Mouse (Mus musculus): ENCODE measurements around the gene Kif26b. TPM values are rescaled to one million over a fixed set of nuclear protein-coding genes. Genes with fewer than 3 reads are reported as not detected.

The Kif26b gene
- polyA plus RNA-seq, 1 experiment from 2014 or later: 10.2 TPM

DNA sequence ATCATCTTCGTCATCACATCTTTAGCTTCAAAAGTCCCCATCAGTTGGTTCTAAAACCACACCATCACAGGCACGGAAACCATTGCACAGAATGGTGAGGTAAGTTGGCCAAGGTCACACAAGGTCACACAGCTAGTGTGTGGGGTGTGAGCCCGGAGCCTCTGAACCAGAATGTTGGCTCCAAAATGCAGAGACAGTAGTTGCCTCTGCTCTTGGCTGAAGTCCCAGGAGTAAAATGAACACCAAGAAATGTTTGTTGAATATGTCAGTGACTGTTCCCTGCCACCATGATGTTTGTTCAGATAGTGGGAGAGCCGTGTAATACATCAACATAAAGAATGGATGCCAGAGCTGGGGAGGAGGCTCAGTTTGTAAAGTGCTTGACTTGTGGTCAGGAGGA, 193.9 kb downstream of the Kif26b start:
- WGBS: 88% methylated on average over 4 of the region's 4 CpGs
- Histone ChIP-seq H3K4me1 (peaks cover 8% of the 10 kb centered on the region), H3K27me3 (replicated peaks; ENCODE audit: low read depth, poor library complexity, severe bottlenecking) (no peaks in the 10 kb centered on the region), H3K9me3 (no peaks in the 10 kb centered on the region), H3K4me3 (no peak overlapping the region), H3K27ac (replicated peaks) (no peak overlapping the region), H3K36me3 (replicated peaks) (peaks cover 11% of the 10 kb centered on the region; the same call in 1 of the 2 replicates)
- no peak for DNase-seq (ENCODE audit: low spot score)

DNA sequence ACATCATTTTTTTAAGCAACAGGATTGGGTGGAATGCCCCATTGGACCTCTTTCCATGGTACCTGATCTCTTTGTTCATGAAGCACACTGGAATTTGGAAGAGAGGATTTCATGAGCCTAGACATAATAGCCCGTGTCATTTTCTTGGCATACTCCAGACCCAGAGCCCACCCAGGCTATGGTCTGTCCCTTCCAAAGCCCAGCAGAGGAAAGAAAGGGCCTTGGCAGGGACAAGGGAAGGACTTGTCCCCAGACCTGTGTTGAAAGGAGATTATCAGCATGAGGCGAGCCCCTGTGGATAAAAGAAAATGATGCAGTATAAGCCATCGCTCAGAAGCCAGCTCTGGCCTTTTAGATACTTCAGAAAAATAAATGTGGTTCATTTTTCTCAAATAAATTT, 196.6 kb downstream of the Kif26b start:
- H3K27me3 ChIP-seq (replicated peaks; ENCODE audit: low read depth, poor library complexity, severe bottlenecking): no peaks in the 10 kb centered on the region
- WGBS: 75% methylated on average over 3 of the region's 3 CpGs
- H3K9me3 ChIP-seq: no peaks in the 10 kb centered on the region
- no peak for DNase-seq (ENCODE audit: low spot score)
- H3K36me3 ChIP-seq (replicated peaks): no peaks in the 10 kb centered on the region
- no peak overlapping the region for H3K4me3 ChIP-seq
- no peak overlapping the region for H3K27ac ChIP-seq (replicated peaks)
- H3K4me1 ChIP-seq: peaks cover 13% of the 10 kb centered on the region

GRCm38 (mm10) chr1:178728256-178728655, 199.3 kb downstream of the Kif26b start:
- H3K36me3 ChIP-seq (replicated peaks): 0 out of 2 replicates have a peak, but pooled peaks cover 3% of the 10 kb centered on the region
- WGBS: 77% methylated on average over 6 of the region's 6 CpGs
- H3K27ac ChIP-seq (replicated peaks): no peak overlapping the region
- peaks cover 8% of the 10 kb centered on the region for H3K4me1 ChIP-seq
- no peaks in the 10 kb centered on the region for H3K9me3 ChIP-seq
- no peaks in the 10 kb centered on the region for H3K27me3 ChIP-seq (replicated peaks; ENCODE audit: low read depth, poor library complexity, severe bottlenecking)
- no peak overlapping the region for H3K4me3 ChIP-seq
- no peak for DNase-seq (ENCODE audit: low spot score)

GRCm38 (mm10) chr1:178730271-178730670, 201.3 kb downstream of the Kif26b start:
- no peak for DNase-seq (ENCODE audit: low spot score)
- 98% methylated on average over 3 of the region's 3 CpGs for WGBS
- Histone ChIP-seq H3K9me3 (no peaks in the 10 kb centered on the region), H3K27ac (replicated peaks) (no peak overlapping the region), H3K4me3 (no peak overlapping the region), H3K4me1 (peaks cover 12% of the 10 kb centered on the region), H3K27me3 (replicated peaks; ENCODE audit: low read depth, poor library complexity, severe bottlenecking) (0 out of 2 replicates have a peak, but pooled peaks cover 3% of the 10 kb centered on the region), H3K36me3 (replicated peaks) (0 out of 2 replicates have a peak, but pooled peaks cover 3% of the 10 kb centered on the region)

DNA sequence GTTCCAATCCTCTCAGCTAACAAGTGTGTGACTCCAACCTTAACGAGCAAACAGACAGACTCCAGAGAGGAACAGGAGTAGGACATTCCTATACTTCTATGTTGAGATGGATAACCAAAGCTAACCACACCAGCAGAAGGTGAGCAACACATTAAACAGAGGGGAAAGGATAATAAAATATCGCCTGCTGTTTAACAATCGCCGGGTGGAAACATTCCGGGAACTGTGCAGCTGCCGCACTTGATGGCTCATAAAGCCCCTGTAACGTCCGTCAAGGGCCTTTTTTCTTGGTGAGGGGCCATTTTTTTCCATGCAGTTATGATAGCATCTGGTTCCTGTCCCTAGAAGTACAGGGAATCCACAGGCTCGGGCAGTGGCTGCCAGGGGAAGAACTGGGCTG, 204.1 kb downstream of the Kif26b start:
- Histone ChIP-seq H3K9me3 (no peaks in the 10 kb centered on the region), H3K4me1 (peaks cover 10% of the 10 kb centered on the region), H3K36me3 (replicated peaks) (0 out of 2 replicates have a peak, but pooled peaks cover 3% of the 10 kb centered on the region), H3K4me3 (no peak overlapping the region), H3K27ac (replicated peaks) (no peak overlapping the region), H3K27me3 (replicated peaks; ENCODE audit: low read depth, poor library complexity, severe bottlenecking) (0 out of 2 replicates have a peak, but pooled peaks cover 3% of the 10 kb centered on the region)
- DNase-seq (ENCODE audit: low spot score): no peak
- WGBS: 86% methylated on average over 9 of the region's 9 CpGs

DNA sequence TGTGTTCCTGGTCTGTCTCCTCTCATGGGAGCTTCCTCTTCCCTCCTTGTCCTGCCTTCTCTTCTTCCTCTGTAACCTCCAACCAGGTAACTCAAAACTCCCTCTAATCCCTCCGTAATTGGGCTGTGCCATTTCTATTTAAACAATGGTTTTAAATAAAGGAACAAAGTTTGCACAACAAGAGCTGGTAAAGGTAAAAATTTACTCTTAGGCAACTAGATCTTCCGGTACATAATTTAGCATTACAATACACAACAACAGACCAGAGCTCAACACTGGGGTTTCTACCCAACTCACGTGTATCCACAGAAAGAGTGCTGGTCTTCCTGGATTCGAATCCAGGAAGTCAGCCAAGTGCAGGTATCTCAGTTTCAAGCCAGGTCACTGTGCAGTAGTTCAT, 205.7 kb downstream of the Kif26b start:
- Histone ChIP-seq H3K4me1 (peaks cover 7% of the 10 kb centered on the region; the same call in 1 of the 2 replicates), H3K27ac (replicated peaks) (no peak overlapping the region), H3K27me3 (replicated peaks; ENCODE audit: low read depth, poor library complexity, severe bottlenecking) (0 out of 2 replicates have a peak, but pooled peaks cover 3% of the 10 kb centered on the region), H3K4me3 (no peak overlapping the region), H3K9me3 (no peaks in the 10 kb centered on the region), H3K36me3 (replicated peaks) (0 out of 2 replicates have a peak, but pooled peaks cover 3% of the 10 kb centered on the region)
- 69% methylated on average over 4 of the region's 4 CpGs for WGBS
- DNase-seq (ENCODE audit: low spot score): no peak

DNA sequence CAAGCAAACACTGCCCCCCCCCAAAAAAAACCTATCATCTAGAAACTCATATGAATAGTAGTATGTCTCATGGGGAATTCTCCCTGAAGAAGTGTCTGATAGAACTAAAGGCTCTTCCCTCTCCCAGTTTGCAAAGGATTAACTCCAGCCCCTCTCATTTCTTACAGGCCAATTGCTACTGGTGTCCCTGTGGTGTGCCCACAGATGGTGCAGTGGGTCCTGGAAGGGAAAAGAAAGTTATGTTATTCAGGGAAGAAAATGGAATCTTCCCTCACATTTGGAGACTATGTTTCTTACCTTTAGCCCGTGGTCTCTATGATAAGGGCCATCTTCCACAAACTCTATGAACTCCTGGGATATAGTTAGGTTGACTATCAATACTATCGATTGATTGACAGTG, 208.0 kb downstream of the Kif26b start:
- no peak for DNase-seq (ENCODE audit: low spot score)
- no peak overlapping the region for H3K4me3 ChIP-seq
- H3K4me1 ChIP-seq: peaks cover 7% of the 10 kb centered on the region; the same call in 1 of the 2 replicates
- WGBS: 92% methylated on average over 2 of the region's 2 CpGs
- H3K27me3 ChIP-seq (replicated peaks; ENCODE audit: low read depth, poor library complexity, severe bottlenecking): 0 out of 2 replicates have a peak, but pooled peaks cover 3% of the 10 kb centered on the region
- no peak overlapping the region for H3K27ac ChIP-seq (replicated peaks)
- H3K36me3 ChIP-seq (replicated peaks): no peaks in the 10 kb centered on the region
- H3K9me3 ChIP-seq: no peaks in the 10 kb centered on the region

DNA sequence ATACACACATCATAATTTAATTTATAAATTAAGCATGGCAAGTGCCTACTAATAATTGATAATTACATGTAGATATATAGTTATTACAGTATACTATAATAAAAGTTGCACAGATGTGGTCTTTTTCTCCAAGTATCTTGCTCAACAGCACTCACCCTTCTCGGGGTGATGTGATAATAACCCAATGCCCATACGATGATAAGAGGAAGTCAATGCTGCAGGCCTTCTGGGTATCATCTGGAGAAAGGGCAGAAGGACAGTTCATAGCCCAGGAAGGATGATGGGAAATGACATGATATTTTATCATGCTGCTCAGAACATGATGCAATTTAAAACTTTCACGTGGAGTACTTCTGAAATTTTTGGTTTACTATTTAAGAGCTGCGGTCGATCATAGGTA, 214.9 kb downstream of the Kif26b start:
- Histone ChIP-seq H3K4me3 (no peak overlapping the region), H3K4me1 (peaks cover 27% of the 10 kb centered on the region), H3K27me3 (replicated peaks; ENCODE audit: low read depth, poor library complexity, severe bottlenecking) (no peaks in the 10 kb centered on the region), H3K27ac (replicated peaks) (no peak overlapping the region), H3K9me3 (peaks cover 2% of the 10 kb centered on the region), H3K36me3 (replicated peaks) (no peaks in the 10 kb centered on the region; the same call in 1 of the 2 replicates)
- no peak for DNase-seq (ENCODE audit: low spot score)
- WGBS: 91% methylated on average over 5 of the region's 5 CpGs

- peak overlapping the region; percentile 62 for H3K27ac ChIP-seq (replicated peaks)
These were observed 215.6 kb downstream of the Kif26b start for GRCm38 (mm10) chr1:178744526-178744925.

DNA sequence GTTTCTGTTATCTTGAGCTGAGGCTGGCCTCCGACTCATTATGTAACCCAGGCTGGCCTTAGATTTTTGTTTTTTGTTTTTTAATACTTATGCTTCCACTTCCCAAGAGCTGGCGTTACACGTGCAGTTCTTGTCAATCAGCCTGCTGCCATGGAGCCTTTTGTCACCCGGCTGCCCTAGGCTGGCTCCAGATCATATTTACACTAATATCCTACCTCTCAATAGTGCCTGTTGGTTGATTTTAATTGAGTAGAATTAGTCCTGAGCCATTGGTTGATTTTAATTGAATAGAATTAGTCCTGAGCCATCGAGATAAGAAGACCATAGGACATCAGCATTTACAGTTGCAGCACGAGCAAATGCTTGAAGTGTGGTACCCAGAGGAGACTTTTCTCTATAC, 216.0 kb downstream of the Kif26b start:
- Histone ChIP-seq H3K4me1 (peaks cover 27% of the 10 kb centered on the region), H3K36me3 (replicated peaks) (no peaks in the 10 kb centered on the region; the same call in 1 of the 2 replicates), H3K9me3 (peaks cover 4% of the 10 kb centered on the region), H3K27ac (replicated peaks) (0 out of 2 replicates have a peak overlapping the region, but pooled peaks have one; percentile 62), H3K27me3 (replicated peaks; ENCODE audit: low read depth, poor library complexity, severe bottlenecking) (no peaks in the 10 kb centered on the region), H3K4me3 (no peak overlapping the region)
- 81% methylated on average over 6 of the region's 6 CpGs for WGBS
- DNase-seq (ENCODE audit: low spot score): no peak

More at GRCm38 (mm10) chr1:178744526-178744925, 215.6 kb downstream of the Kif26b start:
- Histone ChIP-seq H3K4me3 (no peak overlapping the region), H3K4me1 (peaks cover 27% of the 10 kb centered on the region), H3K27me3 (replicated peaks; ENCODE audit: low read depth, poor library complexity, severe bottlenecking) (no peaks in the 10 kb centered on the region), H3K9me3 (peaks cover 4% of the 10 kb centered on the region), H3K36me3 (replicated peaks) (no peaks in the 10 kb centered on the region; the same call in 1 of the 2 replicates)
- 62% methylated on average over 7 of the region's 7 CpGs for WGBS
- no peak for DNase-seq (ENCODE audit: low spot score)

DNA sequence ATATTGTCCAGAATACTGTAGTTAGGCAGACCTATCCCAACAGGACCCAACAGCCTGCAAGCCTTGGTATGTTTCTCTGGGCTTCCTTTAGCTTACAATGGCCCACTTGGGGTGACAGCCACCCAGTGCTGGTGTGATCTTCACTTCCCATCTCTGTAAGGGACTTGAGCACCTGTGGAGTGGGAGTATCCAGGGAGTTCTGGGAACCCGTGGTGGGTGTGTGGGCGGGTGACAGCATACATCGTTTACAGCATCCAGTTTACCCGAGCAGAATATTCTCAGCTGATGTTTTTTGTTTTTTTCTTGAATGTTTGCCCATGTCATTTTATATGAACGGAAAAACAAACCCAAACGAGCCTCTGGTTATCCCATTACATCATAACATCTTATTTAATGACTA, 216.5 kb downstream of the Kif26b start:
- Histone ChIP-seq H3K4me3 (no peak overlapping the region), H3K4me1 (peaks cover 27% of the 10 kb centered on the region), H3K36me3 (replicated peaks) (no peaks in the 10 kb centered on the region; the same call in 1 of the 2 replicates), H3K27ac (replicated peaks) (no peak overlapping the region), H3K27me3 (replicated peaks; ENCODE audit: low read depth, poor library complexity, severe bottlenecking) (no peaks in the 10 kb centered on the region), H3K9me3 (peaks cover 4% of the 10 kb centered on the region)
- DNase-seq (ENCODE audit: low spot score): no peak
- WGBS: 87% methylated on average over 6 of the region's 6 CpGs

DNA sequence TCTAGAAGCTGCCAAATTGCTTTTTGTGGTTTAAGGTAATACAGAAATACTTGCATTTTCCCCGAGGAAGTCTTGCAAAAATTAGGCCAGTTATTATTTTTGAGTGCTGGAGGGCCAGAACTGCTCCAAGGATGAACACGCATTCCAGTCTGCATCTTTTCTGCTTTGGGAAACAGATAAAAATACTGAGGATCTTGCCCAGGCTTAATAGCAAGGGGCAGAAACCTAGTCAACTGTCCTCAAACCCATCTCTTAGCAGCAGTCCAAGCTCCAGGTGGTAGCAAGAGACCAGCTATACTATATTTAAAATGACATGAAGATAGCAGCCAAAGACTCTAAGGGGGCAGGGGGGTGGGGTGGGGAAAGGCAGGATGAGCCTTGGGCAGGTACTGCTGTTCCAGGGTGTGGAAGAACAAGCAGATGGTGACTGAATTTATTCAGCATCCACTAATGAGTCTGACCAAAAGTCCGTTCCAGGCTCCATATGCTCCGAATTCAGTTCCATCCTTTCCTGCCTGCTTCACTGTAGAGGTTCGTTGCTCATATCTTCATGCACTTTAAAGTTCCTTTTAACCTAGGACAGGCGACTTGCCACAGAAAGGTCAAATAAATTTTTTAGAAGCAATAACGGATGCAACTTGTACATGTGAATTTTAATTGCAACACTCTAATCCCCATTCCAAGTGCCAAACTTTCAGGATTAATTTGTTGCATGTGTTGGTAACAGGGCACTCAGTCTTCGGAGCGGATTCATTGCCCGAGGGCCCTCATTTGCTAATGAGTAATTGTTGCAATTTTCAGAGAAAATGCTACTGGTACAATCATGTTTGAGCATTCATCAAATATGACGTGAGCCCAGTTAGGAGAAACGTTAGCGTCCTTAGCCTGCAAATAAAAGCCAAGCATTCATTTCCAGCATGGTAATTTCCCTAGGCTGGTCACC, 218.6 kb downstream of the Kif26b start:
- 47% methylated on average over 13 of the region's 13 CpGs for WGBS
- DNase-seq (ENCODE audit: low spot score): peak; percentile 35

More for the DNA sequence above, 218.6 kb downstream of the Kif26b start:
- H3K36me3 ChIP-seq (replicated peaks): no peaks in the 10 kb centered on the region; the same call in 1 of the 2 replicates
- H3K4me3 ChIP-seq: no peak overlapping the region
- H3K27me3 ChIP-seq (replicated peaks; ENCODE audit: low read depth, poor library complexity, severe bottlenecking): no peaks in the 10 kb centered on the region
- H3K27ac ChIP-seq (replicated peaks): no peak overlapping the region
- H3K4me1 ChIP-seq: peaks cover 27% of the 10 kb centered on the region
- peaks cover 4% of the 10 kb centered on the region for H3K9me3 ChIP-seq

Measured in embryonic facial prominence, embryonic 10.5 days (tissue).